Mouse (Mus musculus) liver, postnatal 0 days (tissue): ENCODE measurements at regions not wholly inside any gene's neighbourhood (a gene's known extent, or its start where the extent isn't known, plus 50 kb on each side); places are given as distances from the start of the nearest gene placed in this dataset.

ENCODE experiments used
- CTCF ChIP-seq: sonication (generic); IDR thresholded peaks from 2 replicates; pipeline ENCODE4 v1.5.1; 2016; ENCODE audit warnings: antibody characterized with exemption, low read depth
- EP300 ChIP-seq: IDR thresholded peaks from 2 replicates; pipeline ENCODE4 v1.6.1; 2016; ENCODE audit warnings: antibody characterized with exemption, low read depth, mild to moderate bottlenecking

DNA sequence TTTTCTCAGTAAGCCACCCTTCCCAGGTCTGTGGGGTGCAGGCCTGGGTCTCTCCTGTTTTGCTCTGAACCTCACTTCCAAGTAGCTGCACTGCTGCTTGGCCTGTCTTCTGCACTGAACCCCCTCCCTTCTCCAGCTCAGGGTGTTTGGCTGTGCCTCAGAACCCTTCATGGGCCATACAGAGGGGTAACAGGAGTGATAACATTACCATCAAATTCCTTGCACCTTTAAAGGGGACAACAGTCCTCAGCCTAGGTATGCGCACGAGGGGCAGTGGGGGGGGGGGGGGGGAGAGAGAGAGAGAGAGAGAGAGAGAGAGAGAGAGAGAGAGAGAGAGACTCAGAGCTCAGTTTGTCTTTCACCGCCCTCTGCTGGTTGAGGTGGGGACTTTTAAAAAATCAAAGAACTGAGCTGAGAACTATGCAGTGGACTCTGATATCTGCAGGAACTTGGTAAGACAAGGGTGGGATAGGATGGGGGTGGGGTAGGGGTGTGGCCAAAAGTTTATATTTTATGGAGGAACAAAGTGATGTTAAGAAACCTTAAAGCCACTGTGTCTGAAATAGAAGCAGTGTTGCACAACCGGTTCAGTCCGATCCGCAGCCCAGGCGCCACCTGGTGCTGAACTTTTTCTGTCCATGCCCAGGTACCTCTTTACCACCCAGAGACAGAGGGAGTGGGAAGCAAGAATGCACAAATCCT lies 152.3 kb upstream of the Npvf start:
- TF ChIP-seq CTCF (peak; percentile 58), EP300 (no peak)
